Mouse (Mus musculus) myocyte (in vitro differentiated cells): ENCODE measurements around the gene Sox15. TPM values are rescaled to one million over a fixed set of nuclear protein-coding genes. Genes with fewer than 3 reads are reported as not detected.

Experiments
- H3K27me3 ChIP-seq: one replicate; pipeline ENCODE4 v1.6.1; 2011; ENCODE audit not compliant: control insufficient read depth, insufficient read depth, insufficient read length
- H3K36me3 ChIP-seq: one replicate; pipeline ENCODE4 v1.6.1; 2011; ENCODE audit not compliant: control insufficient read depth, insufficient read depth
- H3K4me2 ChIP-seq: one replicate; pipeline ENCODE4 v1.6.1; 2011; ENCODE audit warnings: low read depth, control low read depth
- H3K4me3 ChIP-seq: one replicate; pipeline ENCODE4 v1.5.1; 2011; ENCODE audit warnings: mild to moderate bottlenecking, control low read depth, moderate library complexity
- H3K79me2 ChIP-seq: one replicate; pipeline ENCODE4 v1.6.1; 2011; ENCODE audit not compliant: control insufficient read depth, insufficient read depth
- H3ac ChIP-seq: one replicate; pipeline ENCODE4 v1.6.1; 2011; ENCODE audit not compliant: control insufficient read depth, insufficient read length
- CEBPB ChIP-seq: IDR thresholded peaks from 2 replicates; pipeline ENCODE4 v1.6.1; 2011; ENCODE audit warnings: mild to moderate bottlenecking, moderate library complexity; ENCODE audit not compliant: poor library complexity, insufficient read depth, severe bottlenecking
- E2F4 ChIP-seq: IDR thresholded peaks from one replicate; pipeline ENCODE4 v1.6.1; 2011; ENCODE audit warnings: mild to moderate bottlenecking, control low read depth, moderate library complexity; ENCODE audit not compliant: insufficient read depth
- MAX ChIP-seq: IDR thresholded peaks from one replicate; pipeline ENCODE4 v1.6.1; 2011; ENCODE audit warnings: low read depth, mild to moderate bottlenecking, control low read depth
- MYOD1 ChIP-seq, 3 experiments: IDR thresholded peaks; one replicate each; pipeline ENCODE4 v1.6.1; 2011; ENCODE audit warnings: control low read depth in 2 of 3, low read depth in 2 of 3, mild to moderate bottlenecking in 2 of 3, moderate library complexity in 1 of 3; ENCODE audit not compliant: insufficient read length in 2 of 3, control insufficient read depth in 1 of 3
- MYOG ChIP-seq, 3 experiments: IDR thresholded peaks; one replicate each; pipeline ENCODE4 v1.6.1; 2011; ENCODE audit warnings: control low read depth in 2 of 3, low read depth in 2 of 3, mild to moderate bottlenecking in 2 of 3; ENCODE audit not compliant: insufficient read length in 2 of 3, control insufficient read depth in 1 of 3, insufficient read depth in 1 of 3
- POLR2A ChIP-seq: IDR thresholded peaks from one replicate; pipeline ENCODE4 v1.6.1; 2011; ENCODE audit warnings: low read depth, mild to moderate bottlenecking, control low read depth, moderate library complexity; ENCODE audit not compliant: insufficient read length
- POLR2AphosphoS2 ChIP-seq: IDR thresholded peaks from one replicate; pipeline ENCODE4 v1.6.1; 2011; ENCODE audit warnings: low read depth, control low read depth; ENCODE audit not compliant: insufficient read length
- REST ChIP-seq: IDR thresholded peaks from one replicate; pipeline ENCODE4 v1.6.1; 2011; ENCODE audit warnings: mild to moderate bottlenecking, control low read depth, moderate library complexity; ENCODE audit not compliant: insufficient read depth, insufficient read length
- SRF ChIP-seq: IDR thresholded peaks from one replicate; pipeline ENCODE4 v1.6.1; 2011; ENCODE audit warnings: low read depth; ENCODE audit not compliant: control insufficient read depth, insufficient read length
- TCF12 ChIP-seq: IDR thresholded peaks from one replicate; pipeline ENCODE4 v1.6.1; 2011; ENCODE audit warnings: mild to moderate bottlenecking, control low read depth; ENCODE audit not compliant: poor library complexity, insufficient read depth, severe bottlenecking
- TCF3 ChIP-seq: IDR thresholded peaks from one replicate; pipeline ENCODE4 v1.6.1; 2011; ENCODE audit warnings: low read depth, control low read depth; ENCODE audit not compliant: insufficient read length
- USF1 ChIP-seq: IDR thresholded peaks from one replicate; pipeline ENCODE4 v1.6.1; 2011; ENCODE audit warnings: low read depth, mild to moderate bottlenecking, control low read depth, moderate library complexity
- polyA plus RNA-seq: library from polyadenylated mRNA; unstranded; fragments of >200 nt; fragmentation: generic; extraction: Trizol; gene quantifications from one replicate; pipeline ENCODE4 v1.2.1, GENCODE M21; 2012; ENCODE audit warnings: missing spikeins

The Sox15 gene
- polyA plus RNA-seq, 1 experiment: 0.07 TPM

- peaks cover 28% of the 10 kb centered on the region for H3K79me2 ChIP-seq
- H3K4me2 ChIP-seq: no peak overlapping the region
- H3ac ChIP-seq: no peak overlapping the region
- no peak overlapping the region for H3K4me3 ChIP-seq
- H3K36me3 ChIP-seq: peaks cover 42% of the 10 kb centered on the region
- H3K27me3 ChIP-seq: no peaks in the 10 kb centered on the region
- no peak for TF ChIP-seq MAX
- no peak for TF ChIP-seq REST
- no peak for TF ChIP-seq MYOG (IDR thresholded peaks at IDR 0.05; ENCODE audit: control insufficient read depth in 1 of 3, insufficient read depth in 1 of 3, insufficient read length in 2 of 3, low read depth in 2 of 3)
- TF ChIP-seq CEBPB: no peak
- TF ChIP-seq MYOD1 (IDR thresholded peaks at IDR 0.05; ENCODE audit: control insufficient read depth in 1 of 3, insufficient read length in 2 of 3, low read depth in 2 of 3): no peak
- no peak for TF ChIP-seq TCF12
- no peak for TF ChIP-seq POLR2A
- TF ChIP-seq E2F4: no peak
- TF ChIP-seq USF1: no peak
- TF ChIP-seq TCF3: no peak
- no peak for TF ChIP-seq SRF
- no peak for TF ChIP-seq POLR2AphosphoS2
Measured at GRCm38 (mm10) chr11:69679144-69679543, 24.0 kb downstream of the Sox15 start.

DNA sequence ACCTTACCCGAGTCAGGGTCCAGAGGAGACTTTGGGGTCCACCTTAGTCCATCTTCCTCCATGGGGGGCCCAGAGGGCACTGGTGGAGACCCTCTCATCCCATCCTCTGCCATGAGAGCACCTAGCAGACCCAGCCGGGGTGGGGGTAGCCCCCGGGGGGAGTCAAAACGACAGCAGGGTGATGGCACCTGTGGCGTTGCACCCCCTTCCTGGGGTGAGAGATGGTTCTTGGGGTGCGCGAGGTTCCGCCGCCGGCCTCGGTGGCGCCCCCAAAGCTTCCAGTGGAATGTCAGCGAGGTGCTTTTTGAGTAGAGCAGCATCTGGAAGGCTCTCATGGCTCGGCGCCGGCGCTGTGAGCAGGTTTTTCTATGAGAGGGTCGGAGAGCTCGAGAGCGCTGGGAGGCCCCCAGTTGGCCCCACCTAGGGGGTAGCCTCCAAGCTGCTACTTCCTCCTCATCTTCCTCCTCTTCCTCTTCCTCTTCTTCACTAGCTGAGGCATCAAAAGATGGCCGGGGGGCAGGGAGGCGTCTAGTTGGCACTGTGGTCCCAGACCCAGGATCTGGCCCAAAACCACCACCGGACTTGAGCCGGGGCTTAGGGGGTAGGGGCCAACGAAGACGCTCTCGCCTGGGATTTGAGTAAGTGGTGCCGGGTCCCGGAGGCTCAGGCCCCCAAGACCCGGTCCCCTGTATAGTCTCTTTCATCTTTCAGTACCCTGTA lies 25.2 kb downstream of the Sox15 start:
- H3ac ChIP-seq: no peak overlapping the region
- TF ChIP-seq TCF3 (no peak), TCF12 (no peak)
- peaks cover 28% of the 10 kb centered on the region for H3K79me2 ChIP-seq
- no peaks in the 10 kb centered on the region for H3K27me3 ChIP-seq
- peaks cover 32% of the 10 kb centered on the region for H3K36me3 ChIP-seq
- H3K4me3 ChIP-seq: peak overlapping the region; percentile 83
- H3K4me2 ChIP-seq: peak overlapping the region; percentile 97

GRCm38 (mm10) chr11:69681314-69682208 lies 26.4 kb downstream of the Sox15 start, which contains the start of gene Senp3:
Gene Senp3 (minus strand): TSS chr11:69682084.
- TF ChIP-seq TCF12 (no peak), CEBPB (no peak), POLR2AphosphoS2 (peak; percentile 99), TCF3 (no peak), MYOG (IDR thresholded peaks at IDR 0.05; ENCODE audit: control insufficient read depth in 1 of 3, insufficient read depth in 1 of 3, insufficient read length in 2 of 3, low read depth in 2 of 3) (no peak), REST (peak; percentile 42), MAX (no peak), USF1 (no peak), SRF (peak; percentile 86), MYOD1 (IDR thresholded peaks at IDR 0.05; ENCODE audit: control insufficient read depth in 1 of 3, insufficient read length in 2 of 3, low read depth in 2 of 3) (no peak), E2F4 (no peak), POLR2A (peak; percentile 99)
- H3K27me3 ChIP-seq: no peaks in the 10 kb centered on the region
- peaks cover 28% of the 10 kb centered on the region for H3K79me2 ChIP-seq

DNA sequence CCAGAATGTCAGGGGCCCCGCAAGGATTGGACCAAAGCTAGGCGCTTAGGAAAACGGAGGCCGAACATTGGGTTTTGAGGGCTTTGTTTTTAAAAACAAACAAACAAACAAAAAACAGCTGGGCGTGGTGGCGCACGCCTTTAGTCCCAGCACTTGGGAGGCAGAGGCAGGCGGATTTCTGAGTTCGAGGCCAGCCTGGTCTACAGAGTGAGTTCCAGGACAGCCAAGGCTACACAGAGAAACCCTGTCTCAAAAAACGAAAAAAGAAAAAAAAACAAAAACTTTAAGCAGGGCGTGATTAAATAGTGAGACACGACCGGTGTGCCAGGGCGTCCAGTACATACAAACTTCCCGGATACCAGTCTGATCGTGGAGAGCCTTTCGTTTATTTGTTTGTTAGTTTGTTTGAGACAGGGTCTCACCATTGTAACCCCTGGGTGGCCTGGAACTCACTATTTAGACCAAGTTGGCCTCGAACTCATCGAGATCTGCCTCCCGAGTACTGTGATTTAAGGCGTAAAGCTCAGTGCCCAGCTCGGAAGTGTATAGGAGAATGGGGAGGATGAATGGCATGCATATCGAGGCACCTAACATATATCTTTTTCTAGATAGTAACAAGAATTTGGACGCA lies 27.2 kb downstream of the Sox15 start:
- Histone ChIP-seq H3ac (peak overlapping the region; percentile 54), H3K79me2 (peaks cover 28% of the 10 kb centered on the region), H3K36me3 (peaks cover 11% of the 10 kb centered on the region), H3K4me2 (peak overlapping the region; percentile 88), H3K27me3 (no peaks in the 10 kb centered on the region), H3K4me3 (peak overlapping the region; percentile 83)
- TF ChIP-seq REST: no peak
- no peak for TF ChIP-seq POLR2A
- TF ChIP-seq MYOD1 (IDR thresholded peaks at IDR 0.05; ENCODE audit: control insufficient read depth in 1 of 3, insufficient read length in 2 of 3, low read depth in 2 of 3): no peak
- TF ChIP-seq USF1: no peak
- no peak for TF ChIP-seq POLR2AphosphoS2
- TF ChIP-seq MAX: no peak
- no peak for TF ChIP-seq CEBPB
- TF ChIP-seq TCF12: no peak

More at GRCm38 (mm10) chr11:69681314-69682208, 26.4 kb downstream of the Sox15 start, which contains the start of gene Senp3:
- peak within 1 kb of the TSS; percentile 54 for H3ac ChIP-seq
- H3K36me3 ChIP-seq: peaks cover 19% of the 10 kb centered on the region
- H3K4me2 ChIP-seq: peak within 1 kb of the TSS; percentile 97
- H3K4me3 ChIP-seq: peak within 1 kb of the TSS; percentile 83
